Mouse (Mus musculus) lung, adult 2 months (tissue): Measurements from ENCODE around the gene Tln2.

Experiments used
- CTCF ChIP-seq: fragments of 200-500 bp; IDR thresholded peaks from 2 replicates; pipeline ENCODE4 v1.5.1; 2011; ENCODE audit warnings: mild to moderate bottlenecking, low read length, control low read depth; ENCODE audit not compliant: insufficient read depth
- POLR2A ChIP-seq: fragments of 200-500 bp; IDR thresholded peaks from 2 replicates; pipeline ENCODE4 v1.6.1; 2011; ENCODE audit warnings: low read depth, mild to moderate bottlenecking, control low read depth, low read length, borderline replicate concordance; ENCODE audit errors: extremely low read depth

DNA sequence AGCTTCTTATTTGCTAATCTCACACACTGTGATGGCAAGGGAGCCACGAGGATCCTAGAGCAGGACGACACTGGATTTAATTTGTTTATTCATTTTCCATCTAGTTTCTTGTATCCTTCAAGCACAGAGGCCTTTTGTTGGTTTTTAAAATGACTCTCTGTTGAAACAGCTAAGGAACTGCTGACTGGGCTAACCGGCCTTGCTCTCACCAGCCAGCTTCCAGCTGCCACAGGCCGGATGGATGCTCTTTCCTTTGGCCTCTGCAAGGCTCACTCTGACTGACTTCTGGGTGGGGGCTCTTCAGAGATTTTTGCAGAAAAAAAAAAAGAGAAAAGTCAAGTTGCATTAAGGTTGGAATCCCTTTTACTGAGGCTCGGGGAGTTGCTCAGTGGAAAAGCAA is 258.7 kb downstream of the Tln2 start:
- no peak for TF ChIP-seq CTCF
- TF ChIP-seq POLR2A = no peak
